Mouse (Mus musculus): ENCODE results near the gene 4930519P11Rik.

DNA sequence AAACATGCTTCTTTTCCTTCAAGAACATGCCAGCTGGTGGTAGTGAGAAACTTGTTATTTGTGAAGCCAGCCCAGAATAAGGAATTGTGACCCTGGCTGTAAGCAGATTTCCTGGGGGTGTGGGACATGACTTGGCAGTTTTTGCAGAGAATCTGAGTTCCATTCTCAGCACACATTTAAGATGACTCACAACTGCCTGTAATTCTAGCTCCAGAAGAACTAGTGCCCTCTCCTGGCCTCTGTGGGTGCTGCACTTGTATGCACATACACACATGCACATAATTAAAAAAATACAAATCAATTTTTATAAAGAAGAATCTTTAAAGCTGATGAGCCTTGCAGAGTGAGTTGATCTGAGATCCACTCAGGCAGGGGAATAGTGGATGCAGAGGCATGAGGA, 10.9 kb upstream of the 4930519P11Rik start:
- TF ChIP-seq POLR2A (IDR thresholded peaks at IDR 0.05; ENCODE audit: borderline replicate concordance, low read depth, low read length), result no peak
- TF ChIP-seq CTCF (IDR thresholded peaks at IDR 0.05; ENCODE audit: low read depth, low read length), result no peak

Measured in bone marrow macrophage, adult 2 months (primary cell).